In genomic region chr3:57301921-57302539, GRCm38 (mm10) we compare ENCODE assay signal across 8 mouse cellular contexts. TPM values are rescaled to one million over a fixed set of nuclear protein-coding genes. Genes with fewer than 3 reads are reported as not detected.
DNase-seq lines count a peak whose midpoint lies in the region; ATAC-seq and TF ChIP-seq lines count a peak whose summit lies in the region.

Gene Tm4sf1 (minus strand): TSS chr3:57301988.

- no peak for TF ChIP-seq CTCF in forebrain, postnatal 0 days (IDR thresholded peaks at IDR 0.05; ENCODE audit: low read depth)

- no peak for ATAC-seq in neural tube, embryonic 12.5 days (ENCODE audit: low FRiP score, low read depth)
- ATAC-seq in forebrain, postnatal 0 days = 0 out of 2 replicates have a peak, but pooled peaks have one; percentile 47
- no peak for ATAC-seq in hindbrain, embryonic 11.5 days (ENCODE audit: low FRiP score)

- no peak within 1 kb of the TSS for H3K4me2 ChIP-seq in neural tube, embryonic 12.5 days (replicated peaks)
- H3K4me2 ChIP-seq in forebrain, postnatal 0 days (ENCODE audit: low read depth) = no peak within 1 kb of the TSS
- no peak within 1 kb of the TSS for H3K4me2 ChIP-seq in hindbrain, embryonic 11.5 days (replicated peaks; ENCODE audit: low read depth, low read length)

- DNase-seq in neural tube, embryonic 10.5 days (ENCODE audit: extremely low spot score, low spot score) = no peak
- DNase-seq in forebrain, postnatal 0 days = no peak
- DNase-seq in hindbrain, embryonic 11.5 days (ENCODE audit: low spot score) = no peak
- peak; percentile 25 for DNase-seq in lung, postnatal 10 days
- no peak for DNase-seq in frontal cortex, postnatal 14 days (ENCODE audit: low spot score in 2 of 2)
- DNase-seq in testis, postnatal 14 days (ENCODE audit: low spot score) = no peak
- DNase-seq in natural killer cell, adult 2 months (ENCODE audit: low spot score in 2 of 2) = no peak

- H3K27ac ChIP-seq in neural tube, embryonic 12.5 days = no peak within 1 kb of the TSS
- H3K27ac ChIP-seq in forebrain, postnatal 0 days (ENCODE audit: low read depth, low read length) = no peak within 1 kb of the TSS
- no peak within 1 kb of the TSS for H3K27ac ChIP-seq in hindbrain, embryonic 11.5 days (ENCODE audit: low read depth, low read length)

- no peak within 1 kb of the TSS for H3K9ac ChIP-seq in neural tube, embryonic 12.5 days
- H3K9ac ChIP-seq in forebrain, postnatal 0 days = no peak within 1 kb of the TSS
- no peak within 1 kb of the TSS for H3K9ac ChIP-seq in hindbrain, embryonic 11.5 days (ENCODE audit: low read depth, low read length)

- H3K4me1 ChIP-seq in neural tube, embryonic 12.5 days = no peaks in the 10 kb centered on the region
- H3K4me1 ChIP-seq in forebrain, postnatal 0 days (ENCODE audit: insufficient read depth) = no peaks in the 10 kb centered on the region
- no peaks in the 10 kb centered on the region for H3K4me1 ChIP-seq in hindbrain, embryonic 11.5 days (replicated peaks; ENCODE audit: control insufficient read depth, insufficient read depth, low read length)

- no peak within 1 kb of the TSS for H3K4me3 ChIP-seq in neural tube, embryonic 12.5 days
- no peak within 1 kb of the TSS for H3K4me3 ChIP-seq in forebrain, postnatal 0 days (ENCODE audit: low read depth, low read length)
- no peak within 1 kb of the TSS for H3K4me3 ChIP-seq in hindbrain, embryonic 11.5 days (ENCODE audit: low read depth, low read length)

- WGBS in neural tube, embryonic 12.5 days = 69% methylated on average over 2 of the region's 2 CpGs
- 71% methylated on average over 2 of the region's 2 CpGs for WGBS in forebrain, postnatal 0 days
- WGBS in hindbrain, embryonic 11.5 days = 69% methylated on average over 2 of the region's 2 CpGs

- H3K9me3 ChIP-seq in neural tube, embryonic 12.5 days = no peaks in the 10 kb centered on the region
- H3K9me3 ChIP-seq in forebrain, postnatal 0 days (ENCODE audit: low read length) = no peaks in the 10 kb centered on the region
- H3K9me3 ChIP-seq in hindbrain, embryonic 11.5 days (ENCODE audit: control insufficient read depth, low read length) = no peaks in the 10 kb centered on the region

- H3K36me3 ChIP-seq in neural tube, embryonic 12.5 days = no peaks in the 10 kb centered on the region
- no peaks in the 10 kb centered on the region for H3K36me3 ChIP-seq in forebrain, postnatal 0 days (ENCODE audit: insufficient read depth)
- no peaks in the 10 kb centered on the region for H3K36me3 ChIP-seq in hindbrain, embryonic 11.5 days (ENCODE audit: control insufficient read depth, insufficient read depth, low read length)

- H3K27me3 ChIP-seq in neural tube, embryonic 12.5 days (replicated peaks) = no peaks in the 10 kb centered on the region
- H3K27me3 ChIP-seq in forebrain, postnatal 0 days (ENCODE audit: insufficient read depth, low read length) = no peaks in the 10 kb centered on the region
- H3K27me3 ChIP-seq in hindbrain, embryonic 11.5 days (ENCODE audit: control insufficient read depth, insufficient read depth, low read length) = no peaks in the 10 kb centered on the region

RNA-seq across cellular contexts. Expression of gene Tm4sf1, which starts in this region (rescaled TPM):
- polyA plus RNA-seq in neural tube, embryonic 12.5 days (2016; fragmentation: Nextera tagmentation; extraction: Ambion mirVana) = 11.9 and 16.4 TPM in 2 replicates
- 12.5 and 18.2 TPM in 2 replicates for total RNA-seq in forebrain, postnatal 0 days (2014; rRNA removed)
- 25.6 and 27.0 TPM in 2 replicates for polyA plus RNA-seq in forebrain, postnatal 0 days (2015; fragmentation: Nextera tagmentation; extraction: Ambion mirVana)
- 14.3 and 15.2 TPM in 2 replicates for polyA plus RNA-seq in hindbrain, embryonic 11.5 days (2014; fragmentation: Nextera tagmentation; extraction: Ambion mirVana)
